Mouse (Mus musculus): ENCODE data around the gene Hmox1. TPM values are rescaled to one million over a fixed set of nuclear protein-coding genes. Genes with fewer than 3 reads are reported as not detected.

The Hmox1 gene
- polyA plus RNA-seq (2014; fragmentation: Nextera tagmentation; extraction: Ambion mirVana) = 8.8 and 10.1 TPM in 2 replicates

GRCm38 (mm10) chr8:75093399-75094156 lies at the start of gene Hmox1:
Hmox1 (plus strand) TSS chr8:75093621.
- WGBS = 1% methylated on average over 36 of the region's 36 CpGs
- no peaks in the 10 kb centered on the region for H3K9me3 ChIP-seq (ENCODE audit: control insufficient read depth, low read length)
- H3K36me3 ChIP-seq (ENCODE audit: control insufficient read depth, insufficient read depth, low read length) = 0 out of 2 replicates have a peak, but pooled peaks cover 2% of the 10 kb centered on the region
- no peaks in the 10 kb centered on the region for H3K27me3 ChIP-seq (replicated peaks; ENCODE audit: control insufficient read depth, insufficient read depth, low read length)
- DNase-seq (ENCODE audit: low spot score) = peak; percentile 93
- H3K27ac ChIP-seq (ENCODE audit: low read depth) = 0 out of 2 replicates have a peak within 1 kb of the TSS, but pooled peaks have one; percentile 47
- ATAC-seq (replicated peaks; ENCODE audit: low FRiP score, low TSS enrichment, low read depth) = peak; percentile 90
- H3K4me1 ChIP-seq (replicated peaks; ENCODE audit: control insufficient read depth, insufficient read depth, low read length) = peaks cover 12% of the 10 kb centered on the region
- H3K4me2 ChIP-seq (ENCODE audit: low read length) = peak within 1 kb of the TSS; percentile 91
- H3K4me3 ChIP-seq (ENCODE audit: low read depth, low read length) = peak within 1 kb of the TSS; percentile 63
- H3K9ac ChIP-seq (ENCODE audit: low read length) = peak within 1 kb of the TSS; percentile 65

- 95% methylated on average over 1 of the region's 1 CpGs for WGBS
- H3K27me3 ChIP-seq (replicated peaks; ENCODE audit: control insufficient read depth, insufficient read depth, low read length) = no peaks in the 10 kb centered on the region
- H3K4me2 ChIP-seq (ENCODE audit: low read length) = no peak overlapping the region
- no peak for DNase-seq (ENCODE audit: low spot score)
- H3K4me3 ChIP-seq (ENCODE audit: low read depth, low read length) = no peak overlapping the region
- no peaks in the 10 kb centered on the region for H3K36me3 ChIP-seq (ENCODE audit: control insufficient read depth, insufficient read depth, low read length)
- H3K9ac ChIP-seq (ENCODE audit: low read length) = no peak overlapping the region
- H3K4me1 ChIP-seq (replicated peaks; ENCODE audit: control insufficient read depth, insufficient read depth, low read length) = no peaks in the 10 kb centered on the region
- no peak overlapping the region for H3K27ac ChIP-seq (ENCODE audit: low read depth)
- no peaks in the 10 kb centered on the region for H3K9me3 ChIP-seq (ENCODE audit: control insufficient read depth, low read length)
- no peak for ATAC-seq (replicated peaks; ENCODE audit: low FRiP score, low TSS enrichment, low read depth)
These were observed 47.1 kb upstream of the Hmox1 start for GRCm38 (mm10) chr8:75046303-75046702.

- Histone ChIP-seq H3K4me1 (replicated peaks; ENCODE audit: control insufficient read depth, insufficient read depth, low read length) (no peaks in the 10 kb centered on the region), H3K36me3 (ENCODE audit: control insufficient read depth, insufficient read depth, low read length) (no peaks in the 10 kb centered on the region), H3K4me2 (ENCODE audit: low read length) (no peak overlapping the region), H3K4me3 (ENCODE audit: low read depth, low read length) (no peak overlapping the region), H3K27ac (ENCODE audit: low read depth) (no peak overlapping the region), H3K27me3 (replicated peaks; ENCODE audit: control insufficient read depth, insufficient read depth, low read length) (no peaks in the 10 kb centered on the region), H3K9me3 (ENCODE audit: control insufficient read depth, low read length) (no peaks in the 10 kb centered on the region), H3K9ac (ENCODE audit: low read length) (no peak overlapping the region)
- DNase-seq (ENCODE audit: low spot score) (no peak), ATAC-seq (replicated peaks; ENCODE audit: low FRiP score, low TSS enrichment, low read depth) (no peak)
- 91% methylated on average over 3 of the region's 3 CpGs for WGBS
These were observed 45.6 kb upstream of the Hmox1 start for GRCm38 (mm10) chr8:75047784-75048183.

GRCm38 (mm10) chr8:75053342-75053741 lies 40.1 kb upstream of the Hmox1 start:
- H3K4me2 ChIP-seq (ENCODE audit: low read length) = no peak overlapping the region
- no peaks in the 10 kb centered on the region for H3K9me3 ChIP-seq (ENCODE audit: control insufficient read depth, low read length)
- H3K4me3 ChIP-seq (ENCODE audit: low read depth, low read length) = no peak overlapping the region
- H3K27me3 ChIP-seq (replicated peaks; ENCODE audit: control insufficient read depth, insufficient read depth, low read length) = no peaks in the 10 kb centered on the region
- DNase-seq (ENCODE audit: low spot score) (no peak), ATAC-seq (replicated peaks; ENCODE audit: low FRiP score, low TSS enrichment, low read depth) (no peak)
- 94% methylated on average over 4 of the region's 4 CpGs for WGBS
- no peaks in the 10 kb centered on the region for H3K4me1 ChIP-seq (replicated peaks; ENCODE audit: control insufficient read depth, insufficient read depth, low read length)
- H3K27ac ChIP-seq (ENCODE audit: low read depth) = no peak overlapping the region
- H3K9ac ChIP-seq (ENCODE audit: low read length) = no peak overlapping the region
- no peaks in the 10 kb centered on the region for H3K36me3 ChIP-seq (ENCODE audit: control insufficient read depth, insufficient read depth, low read length)

GRCm38 (mm10) chr8:75055673-75056072 lies 37.7 kb upstream of the Hmox1 start:
- H3K4me2 ChIP-seq (ENCODE audit: low read length) = no peak overlapping the region
- 85% methylated on average over 2 of the region's 2 CpGs for WGBS

GRCm38 (mm10) chr8:75060022-75060421 lies 33.4 kb upstream of the Hmox1 start:
- Histone ChIP-seq H3K4me3 (ENCODE audit: low read depth, low read length) (no peak overlapping the region), H3K36me3 (ENCODE audit: control insufficient read depth, insufficient read depth, low read length) (peaks cover 5% of the 10 kb centered on the region; the same call in 1 of the 2 replicates), H3K4me1 (replicated peaks; ENCODE audit: control insufficient read depth, insufficient read depth, low read length) (no peaks in the 10 kb centered on the region), H3K4me2 (ENCODE audit: low read length) (no peak overlapping the region), H3K27ac (ENCODE audit: low read depth) (no peak overlapping the region), H3K9ac (ENCODE audit: low read length) (no peak overlapping the region), H3K27me3 (replicated peaks; ENCODE audit: control insufficient read depth, insufficient read depth, low read length) (no peaks in the 10 kb centered on the region), H3K9me3 (ENCODE audit: control insufficient read depth, low read length) (no peaks in the 10 kb centered on the region)
- WGBS = 76% methylated on average over 6 of the region's 6 CpGs
- ATAC-seq (replicated peaks; ENCODE audit: low FRiP score, low TSS enrichment, low read depth) (no peak), DNase-seq (ENCODE audit: low spot score) (no peak)

More at GRCm38 (mm10) chr8:75055673-75056072, 37.7 kb upstream of the Hmox1 start:
- H3K36me3 ChIP-seq (ENCODE audit: control insufficient read depth, insufficient read depth, low read length) = no peaks in the 10 kb centered on the region
- H3K27ac ChIP-seq (ENCODE audit: low read depth) = no peak overlapping the region
- no peak for DNase-seq (ENCODE audit: low spot score)
- no peak for ATAC-seq (replicated peaks; ENCODE audit: low FRiP score, low TSS enrichment, low read depth)
- H3K9ac ChIP-seq (ENCODE audit: low read length) = no peak overlapping the region
- H3K27me3 ChIP-seq (replicated peaks; ENCODE audit: control insufficient read depth, insufficient read depth, low read length) = no peaks in the 10 kb centered on the region
- no peak overlapping the region for H3K4me3 ChIP-seq (ENCODE audit: low read depth, low read length)
- no peaks in the 10 kb centered on the region for H3K4me1 ChIP-seq (replicated peaks; ENCODE audit: control insufficient read depth, insufficient read depth, low read length)
- no peaks in the 10 kb centered on the region for H3K9me3 ChIP-seq (ENCODE audit: control insufficient read depth, low read length)

GRCm38 (mm10) chr8:75060815-75061214 lies 32.6 kb upstream of the Hmox1 start:
- no peak overlapping the region for H3K4me3 ChIP-seq (ENCODE audit: low read depth, low read length)
- peaks cover 9% of the 10 kb centered on the region; the same call in 1 of the 2 replicates for H3K36me3 ChIP-seq (ENCODE audit: control insufficient read depth, insufficient read depth, low read length)
- ATAC-seq (replicated peaks; ENCODE audit: low FRiP score, low TSS enrichment, low read depth) = no peak
- no peak for DNase-seq (ENCODE audit: low spot score)
- H3K4me1 ChIP-seq (replicated peaks; ENCODE audit: control insufficient read depth, insufficient read depth, low read length) = no peaks in the 10 kb centered on the region
- no peak overlapping the region for H3K4me2 ChIP-seq (ENCODE audit: low read length)
- H3K27ac ChIP-seq (ENCODE audit: low read depth) = no peak overlapping the region
- no peaks in the 10 kb centered on the region for H3K9me3 ChIP-seq (ENCODE audit: control insufficient read depth, low read length)
- H3K9ac ChIP-seq (ENCODE audit: low read length) = no peak overlapping the region
- 74% methylated on average over 2 of the region's 2 CpGs for WGBS
- H3K27me3 ChIP-seq (replicated peaks; ENCODE audit: control insufficient read depth, insufficient read depth, low read length) = no peaks in the 10 kb centered on the region

GRCm38 (mm10) chr8:75063290-75063689 lies 30.1 kb upstream of the Hmox1 start:
- no peaks in the 10 kb centered on the region for H3K9me3 ChIP-seq (ENCODE audit: control insufficient read depth, low read length)
- H3K4me2 ChIP-seq (ENCODE audit: low read length) = no peak overlapping the region
- DNase-seq (ENCODE audit: low spot score) = no peak
- no peak overlapping the region for H3K27ac ChIP-seq (ENCODE audit: low read depth)
- WGBS = 85% methylated on average over 3 of the region's 3 CpGs
- no peaks in the 10 kb centered on the region for H3K4me1 ChIP-seq (replicated peaks; ENCODE audit: control insufficient read depth, insufficient read depth, low read length)
- no peak for ATAC-seq (replicated peaks; ENCODE audit: low FRiP score, low TSS enrichment, low read depth)
- H3K36me3 ChIP-seq (ENCODE audit: control insufficient read depth, insufficient read depth, low read length) = peaks cover 15% of the 10 kb centered on the region; the same call in 1 of the 2 replicates
- H3K27me3 ChIP-seq (replicated peaks; ENCODE audit: control insufficient read depth, insufficient read depth, low read length) = no peaks in the 10 kb centered on the region
- H3K4me3 ChIP-seq (ENCODE audit: low read depth, low read length) = no peak overlapping the region
- H3K9ac ChIP-seq (ENCODE audit: low read length) = no peak overlapping the region

GRCm38 (mm10) chr8:75064790-75065189 lies 28.6 kb upstream of the Hmox1 start:
- WGBS = 91% methylated on average over 3 of the region's 3 CpGs
- no peaks in the 10 kb centered on the region for H3K4me1 ChIP-seq (replicated peaks; ENCODE audit: control insufficient read depth, insufficient read depth, low read length)
- H3K36me3 ChIP-seq (ENCODE audit: control insufficient read depth, insufficient read depth, low read length) = peaks cover 15% of the 10 kb centered on the region; the same call in 1 of the 2 replicates
- H3K4me2 ChIP-seq (ENCODE audit: low read length) = no peak overlapping the region
- no peak overlapping the region for H3K27ac ChIP-seq (ENCODE audit: low read depth)
- no peak for ATAC-seq (replicated peaks; ENCODE audit: low FRiP score, low TSS enrichment, low read depth)
- H3K9me3 ChIP-seq (ENCODE audit: control insufficient read depth, low read length) = no peaks in the 10 kb centered on the region
- H3K4me3 ChIP-seq (ENCODE audit: low read depth, low read length) = no peak overlapping the region
- DNase-seq (ENCODE audit: low spot score) = no peak
- H3K27me3 ChIP-seq (replicated peaks; ENCODE audit: control insufficient read depth, insufficient read depth, low read length) = no peaks in the 10 kb centered on the region
- H3K9ac ChIP-seq (ENCODE audit: low read length) = no peak overlapping the region
